Mouse (Mus musculus): ENCODE measurements around the gene Cdca8. TPM values are rescaled to one million over a fixed set of nuclear protein-coding genes. Genes with fewer than 3 reads are reported as not detected.

Cdca8 gene
- 34.6 and 37.1 TPM in 2 replicates for polyA plus RNA-seq (2012; rRNA removed)

DNA sequence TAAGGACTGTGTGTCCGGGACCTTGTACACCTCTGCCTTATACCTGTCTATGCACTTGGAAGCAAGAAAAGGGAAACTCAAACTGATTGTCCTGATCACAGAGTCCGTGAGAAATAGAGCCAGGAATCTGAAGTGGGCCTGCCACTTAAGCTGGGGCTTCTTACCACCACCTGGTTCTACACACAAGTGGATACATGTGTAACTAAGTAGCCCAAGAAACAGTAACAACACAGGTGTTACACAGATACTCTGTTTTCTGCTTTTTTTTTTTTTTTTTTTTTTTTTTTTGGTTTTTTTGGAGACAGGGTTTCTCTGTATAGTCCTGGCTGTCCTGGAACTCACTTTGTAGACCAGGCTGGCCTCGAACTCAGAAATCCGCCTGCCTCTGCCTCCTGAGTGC is at the start of gene Cdca8:
TSS of gene Cdca8 (minus strand) at position 101 of the 400 bp plus-strand sequence.

DNA sequence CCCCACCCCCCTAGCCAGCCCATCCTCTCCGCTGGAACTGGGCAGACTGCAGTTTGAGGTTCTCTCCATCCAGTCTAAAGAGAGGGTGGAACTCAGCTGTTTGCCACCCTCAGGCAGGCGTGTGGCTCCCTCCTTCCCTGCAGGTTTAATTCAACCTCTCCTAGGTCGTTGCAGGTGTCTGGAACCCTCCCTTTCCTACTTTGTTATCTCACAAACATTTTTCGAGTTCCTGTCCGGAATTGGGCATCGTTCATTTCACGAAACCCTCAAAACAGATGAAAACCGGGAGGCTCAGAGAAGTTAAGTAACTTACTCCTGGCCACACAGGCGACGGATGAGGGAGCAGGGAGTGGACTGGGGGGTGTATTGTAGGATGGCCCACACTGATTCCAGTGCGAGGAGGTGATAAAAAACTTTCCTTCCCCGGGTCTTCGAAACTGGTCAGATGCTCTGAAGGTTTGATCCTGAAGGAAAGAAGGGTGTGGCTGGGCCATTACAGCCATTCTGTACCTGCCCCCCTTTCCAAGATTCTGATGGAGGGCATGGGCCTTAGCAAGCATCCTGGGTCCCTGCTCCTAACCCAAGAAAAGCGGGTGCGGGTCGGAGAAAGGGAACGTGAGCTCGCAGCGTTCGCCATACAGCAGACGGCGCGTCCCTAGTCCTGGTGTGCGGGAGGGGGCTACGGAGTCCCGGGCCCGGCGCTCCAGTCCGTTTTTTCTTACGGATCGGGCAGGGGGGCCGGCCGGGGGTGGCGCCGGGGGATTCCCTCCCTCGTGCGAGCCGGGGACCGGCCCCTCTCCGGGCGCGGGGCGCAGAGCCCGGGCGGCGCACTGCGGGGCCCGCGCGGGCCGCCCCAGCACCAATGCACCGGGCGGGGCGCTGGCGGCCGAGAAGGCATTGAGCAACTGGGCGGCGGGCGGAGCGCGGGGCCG is 46.8 kb upstream of the Cdca8 start, which contains the start of gene Rspo1:
TSS of gene Rspo1 (plus strand) at position 760 of the 932 bp plus-strand sequence.

DNA sequence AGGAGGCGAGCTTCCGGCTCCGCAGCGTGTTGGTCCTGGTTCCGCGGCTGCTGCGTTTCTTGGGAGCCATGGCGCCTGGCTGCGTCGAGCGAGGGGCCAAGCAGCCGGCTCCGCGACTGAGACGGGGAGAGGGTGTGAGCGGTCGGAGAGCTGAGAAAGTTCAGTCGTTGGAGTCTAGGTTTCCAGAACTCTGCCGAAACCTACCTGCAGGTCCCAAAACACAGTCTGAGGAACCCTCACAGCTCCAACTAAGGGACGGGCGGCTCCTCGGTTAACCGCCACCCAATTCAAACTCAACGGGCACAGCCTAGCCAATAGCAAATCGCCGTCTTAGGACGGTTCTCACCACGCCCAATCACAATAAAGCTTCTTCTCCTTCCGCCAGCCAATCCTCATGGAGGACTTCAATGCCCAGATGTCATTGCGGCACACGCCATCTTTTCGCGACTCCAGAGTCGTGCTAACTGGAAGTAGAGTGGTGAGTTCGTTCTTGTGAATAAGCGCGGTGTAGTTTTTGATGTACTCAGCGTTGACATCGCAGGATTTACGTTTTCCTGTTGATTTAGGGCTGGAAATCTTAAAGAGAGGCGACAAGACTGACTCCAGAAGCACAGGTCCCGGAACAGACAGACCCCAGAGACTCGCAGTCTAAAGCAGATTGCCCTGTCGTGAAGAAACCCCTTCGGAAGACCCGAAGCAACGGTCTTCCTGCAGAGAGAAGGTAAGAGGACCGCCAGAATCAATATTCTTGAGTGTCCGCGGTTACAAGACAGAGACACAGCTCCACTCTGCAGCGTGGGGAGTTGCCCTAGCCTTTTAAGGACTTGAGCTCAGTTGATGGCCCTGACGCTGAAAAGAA is 2.3 kb downstream of the Cdca8 start, which contains the start of gene 9930104L06Rik:
TSS of gene 9930104L06Rik (plus strand) at position 436 of the 859 bp plus-strand sequence.

DNA sequence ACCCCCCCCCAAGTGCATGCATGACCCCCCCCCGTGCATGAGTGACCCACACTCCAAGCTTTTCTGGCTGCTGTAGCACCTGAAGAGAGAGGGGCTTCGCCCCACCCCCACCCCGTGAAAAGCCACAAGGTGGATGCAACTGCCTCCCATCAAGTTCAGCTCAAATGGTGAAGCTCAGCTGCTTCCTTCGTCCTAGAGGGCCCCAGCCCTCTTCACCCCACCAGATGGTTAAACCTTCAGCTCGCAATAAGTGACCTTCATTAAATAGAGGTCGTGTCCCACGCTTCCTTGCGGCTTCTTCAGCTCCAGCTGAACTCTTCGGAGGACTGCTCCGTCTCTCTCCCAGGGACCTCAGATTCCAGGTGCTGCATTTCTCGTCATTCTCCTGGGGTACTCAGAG is 58.5 kb downstream of the Cdca8 start, which contains the start of gene Epha10:
TSS of gene Epha10 (plus strand) at position 301 of the 400 bp plus-strand sequence.

Other genes starting within 250 kb of the Cdca8 start
- gene Utp11, start 245.7 kb downstream of the Cdca8 start, polyA plus RNA-seq (2012; rRNA removed) = 13.6 and 14.1 TPM in 2 replicates
- gene Fhl3, start 238.6 kb downstream of the Cdca8 start, polyA plus RNA-seq (2012; rRNA removed) = 2.8 and 3.4 TPM in 2 replicates
- gene Sf3a3, start 224.5 kb downstream of the Cdca8 start, polyA plus RNA-seq (2012; rRNA removed) = 25.6 and 27.2 TPM in 2 replicates
- 22.5 and 25.6 TPM in 2 replicates for gene Inpp5b, start 197.5 kb downstream of the Cdca8 start, polyA plus RNA-seq (2012; rRNA removed)
- gene Mtf1, start 137.2 kb downstream of the Cdca8 start, polyA plus RNA-seq (2012; rRNA removed) = 4.7 and 4.8 TPM in 2 replicates
- gene Yrdc, start 88.6 kb downstream of the Cdca8 start, polyA plus RNA-seq (2012; rRNA removed) = 18.8 and 20.6 TPM in 2 replicates
- gene 1110065P20Rik, start 88.1 kb downstream of the Cdca8 start, polyA plus RNA-seq (2012; rRNA removed) = 12.8 and 14.5 TPM in 2 replicates
- gene Maneal, start 77.1 kb downstream of the Cdca8 start, polyA plus RNA-seq (2012; rRNA removed) = 0.01 and 0.02 TPM in 2 replicates
- not detected in 2 replicates for gene Epha10, start 58.4 kb downstream of the Cdca8 start, polyA plus RNA-seq (2012; rRNA removed)
- gene 9930104L06Rik, start 2.3 kb downstream of the Cdca8 start, polyA plus RNA-seq (2012; rRNA removed) = 4.1 and 5.5 TPM in 2 replicates
- gene Rspo1, start 47.1 kb upstream of the Cdca8 start, polyA plus RNA-seq (2012; rRNA removed) = 1.7 and 2.2 TPM in 2 replicates
- gene Gnl2, start 77.3 kb upstream of the Cdca8 start, polyA plus RNA-seq (2012; rRNA removed) = 21.8 and 26.2 TPM in 2 replicates
- gene Dnali1, start 126.4 kb upstream of the Cdca8 start, polyA plus RNA-seq (2012; rRNA removed) = 0.04 TPM in 1 of 2 replicates, not detected in the other
- 7.1 and 7.5 TPM in 2 replicates for gene Snip1, start 127.4 kb upstream of the Cdca8 start, polyA plus RNA-seq (2012; rRNA removed)
- gene Meaf6, start 145.8 kb upstream of the Cdca8 start, polyA plus RNA-seq (2012; rRNA removed) = 8.4 and 10.1 TPM in 2 replicates
- 1.6 TPM in 2 replicates for gene Zc3h12a, start 188.5 kb upstream of the Cdca8 start, polyA plus RNA-seq (2012; rRNA removed)